Comparison of ENCODE assay signal across 8 mouse cellular contexts in the genomic region with DNA sequence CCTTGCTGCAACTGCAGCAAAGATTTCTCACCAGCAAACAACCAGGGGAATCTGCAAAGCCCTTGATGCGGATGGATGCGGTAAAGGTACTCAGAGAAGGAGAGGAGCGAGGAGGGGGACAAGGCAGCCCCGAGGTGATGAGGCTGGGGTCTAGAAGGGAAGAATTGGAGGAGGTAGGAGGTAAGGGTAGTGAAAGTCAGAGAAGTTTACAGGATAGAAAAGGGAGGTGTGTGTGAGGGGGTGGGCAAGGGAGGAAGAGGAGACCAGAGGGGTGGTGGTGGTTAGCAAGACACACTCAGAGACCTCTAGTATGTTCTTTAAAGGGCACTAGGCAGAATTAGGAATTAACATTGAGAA. TPM values are rescaled to one million over a fixed set of nuclear protein-coding genes. Genes with fewer than 3 reads are reported as not detected.
DNase-seq lines count a peak whose midpoint lies in the region; ATAC-seq and TF ChIP-seq lines count a peak whose summit lies in the region.

No protein-coding gene starts in this region.

- no peak for TF ChIP-seq POLR2A in kidney, adult 2 months (IDR thresholded peaks at IDR 0.05; ENCODE audit: low read depth, low read length)

- H3K4me2 ChIP-seq in embryonic facial prominence, embryonic 13.5 days: peak overlapping the region; percentile 95
- peak overlapping the region; percentile 81 for H3K4me2 ChIP-seq in hindbrain, embryonic 15.5 days
- peak overlapping the region; percentile 63 for H3K4me2 ChIP-seq in midbrain, embryonic 15.5 days

- ATAC-seq in embryonic facial prominence, embryonic 13.5 days (ENCODE audit: insufficient number of reproducible peaks, insufficient read depth, low FRiP score, low TSS enrichment, low read depth): no peak
- ATAC-seq in hindbrain, embryonic 15.5 days (ENCODE audit: low FRiP score, low read depth): no peak
- no peak for ATAC-seq in midbrain, embryonic 15.5 days (replicated peaks)

- TF ChIP-seq CTCF in kidney, adult 2 months (conservative IDR thresholded peaks at IDR 0.05; ENCODE audit: insufficient read depth, insufficient read length, low read depth, low read length): no peak

- H3K9ac ChIP-seq in embryonic facial prominence, embryonic 13.5 days: peak overlapping the region; percentile 71
- peak overlapping the region; percentile 95 for H3K9ac ChIP-seq in hindbrain, embryonic 15.5 days
- peak overlapping the region; percentile 89 for H3K9ac ChIP-seq in midbrain, embryonic 15.5 days

- H3K9me3 ChIP-seq in embryonic facial prominence, embryonic 13.5 days: no peaks in the 10 kb centered on the region
- no peaks in the 10 kb centered on the region for H3K9me3 ChIP-seq in hindbrain, embryonic 15.5 days
- H3K9me3 ChIP-seq in midbrain, embryonic 15.5 days: no peaks in the 10 kb centered on the region

- no peaks in the 10 kb centered on the region for H3K4me1 ChIP-seq in kidney, adult 2 months (ENCODE audit: control insufficient read depth, insufficient read depth, low read length)
- H3K4me1 ChIP-seq in embryonic facial prominence, embryonic 13.5 days: no peaks in the 10 kb centered on the region
- peaks cover 6% of the 10 kb centered on the region; the same call in 1 of the 2 replicates for H3K4me1 ChIP-seq in hindbrain, embryonic 15.5 days (replicated peaks)
- H3K4me1 ChIP-seq in midbrain, embryonic 15.5 days: peaks cover 10% of the 10 kb centered on the region

- no peak for DNase-seq in kidney, adult 2 months
- DNase-seq in kidney, postnatal 25 days: no peak
- no peak for DNase-seq in urinary bladder, postnatal 10 days (ENCODE audit: low spot score)
- no peak for DNase-seq in layer of hippocampus, adult 9-10 months (ENCODE audit: low spot score)
- DNase-seq in spleen, postnatal 14 days (ENCODE audit: low spot score in 2 of 2): no peak

- no peaks in the 10 kb centered on the region for H3K36me3 ChIP-seq in kidney, adult 2 months (ENCODE audit: control insufficient read depth, insufficient read depth, low read length)
- H3K36me3 ChIP-seq in embryonic facial prominence, embryonic 13.5 days: no peaks in the 10 kb centered on the region
- H3K36me3 ChIP-seq in hindbrain, embryonic 15.5 days: no peaks in the 10 kb centered on the region
- H3K36me3 ChIP-seq in midbrain, embryonic 15.5 days (replicated peaks): no peaks in the 10 kb centered on the region

- H3K27me3 ChIP-seq in kidney, adult 2 months (replicated peaks; ENCODE audit: control insufficient read depth, insufficient read depth, low read length): no peaks in the 10 kb centered on the region; the same call in 1 of the 2 replicates
- no peaks in the 10 kb centered on the region for H3K27me3 ChIP-seq in embryonic facial prominence, embryonic 13.5 days
- H3K27me3 ChIP-seq in hindbrain, embryonic 15.5 days: no peaks in the 10 kb centered on the region
- no peaks in the 10 kb centered on the region for H3K27me3 ChIP-seq in midbrain, embryonic 15.5 days (replicated peaks)

- 1% methylated on average over 4 of the region's 4 CpGs for WGBS in kidney, adult 2 months
- WGBS in embryonic facial prominence, embryonic 13.5 days: 3% methylated on average over 4 of the region's 4 CpGs
- WGBS in hindbrain, embryonic 15.5 days: 0% methylated on average over 4 of the region's 4 CpGs
- under 1% methylated on average over 4 of the region's 4 CpGs for WGBS in midbrain, embryonic 15.5 days

- H3K27ac ChIP-seq in kidney, adult 2 months (ENCODE audit: insufficient read depth, low read depth, low read length): no peak overlapping the region
- H3K27ac ChIP-seq in embryonic facial prominence, embryonic 13.5 days: no peak overlapping the region
- peak overlapping the region; percentile 99 for H3K27ac ChIP-seq in hindbrain, embryonic 15.5 days (replicated peaks)
- H3K27ac ChIP-seq in midbrain, embryonic 15.5 days: peak overlapping the region; percentile 94

- peak overlapping the region; percentile 38; the same call in 1 of the 2 replicates for H3K4me3 ChIP-seq in kidney, adult 2 months (ENCODE audit: insufficient read depth, low read depth, low read length)
- peak overlapping the region; percentile 61 for H3K4me3 ChIP-seq in embryonic facial prominence, embryonic 13.5 days
- peak overlapping the region; percentile 94 for H3K4me3 ChIP-seq in hindbrain, embryonic 15.5 days
- peak overlapping the region; percentile 86 for H3K4me3 ChIP-seq in midbrain, embryonic 15.5 days

RNA-seq across cellular contexts. Expression of a gene that starts 0.2 kb away (rescaled TPM):
- polyA plus RNA-seq in kidney, adult 2 months (2012; rRNA removed): 0.99 and 1.0 TPM in 2 replicates
- polyA plus RNA-seq in embryonic facial prominence, embryonic 13.5 days (2015; fragmentation: Nextera tagmentation; extraction: Ambion mirVana): 2.7 and 3.3 TPM in 2 replicates
- 33.6 and 39.4 TPM in 2 replicates for polyA plus RNA-seq in hindbrain, embryonic 15.5 days (2015; fragmentation: Nextera tagmentation; extraction: Ambion mirVana)
- 35.0 and 37.2 TPM in 2 replicates for polyA plus RNA-seq in midbrain, embryonic 15.5 days (2015; fragmentation: Nextera tagmentation; extraction: Ambion mirVana)

Comparison
In these comparisons a context has a peak if more than half of its experiments do, and no peak if none do; other contexts are left out.
1. H3K27ac ChIP-seq: peak in hindbrain, embryonic 15.5 days (single experiment) and midbrain, embryonic 15.5 days (single experiment); none in kidney, adult 2 months (single experiment) and embryonic facial prominence, embryonic 13.5 days (single experiment).
2. H3K4me3 ChIP-seq: peak in every context shown above with its lines; median percentile 94 in hindbrain, embryonic 15.5 days; 86 in midbrain, embryonic 15.5 days; 61 in embryonic facial prominence, embryonic 13.5 days; 38 in kidney, adult 2 months.
3. Peak in every context shown above with its lines, with median percentiles within 50 percentile points of each other: H3K4me2 ChIP-seq and H3K9ac ChIP-seq.